Mouse (Mus musculus) testis, postnatal 10 days (tissue): ENCODE results near the gene Rgs7.

ENCODE experiments used
- DNase-seq: peaks from one replicate; pipeline ENCODE4 v3.0.0; 2021; ENCODE audit warnings: low spot score

Gene Rgs7

DNA sequence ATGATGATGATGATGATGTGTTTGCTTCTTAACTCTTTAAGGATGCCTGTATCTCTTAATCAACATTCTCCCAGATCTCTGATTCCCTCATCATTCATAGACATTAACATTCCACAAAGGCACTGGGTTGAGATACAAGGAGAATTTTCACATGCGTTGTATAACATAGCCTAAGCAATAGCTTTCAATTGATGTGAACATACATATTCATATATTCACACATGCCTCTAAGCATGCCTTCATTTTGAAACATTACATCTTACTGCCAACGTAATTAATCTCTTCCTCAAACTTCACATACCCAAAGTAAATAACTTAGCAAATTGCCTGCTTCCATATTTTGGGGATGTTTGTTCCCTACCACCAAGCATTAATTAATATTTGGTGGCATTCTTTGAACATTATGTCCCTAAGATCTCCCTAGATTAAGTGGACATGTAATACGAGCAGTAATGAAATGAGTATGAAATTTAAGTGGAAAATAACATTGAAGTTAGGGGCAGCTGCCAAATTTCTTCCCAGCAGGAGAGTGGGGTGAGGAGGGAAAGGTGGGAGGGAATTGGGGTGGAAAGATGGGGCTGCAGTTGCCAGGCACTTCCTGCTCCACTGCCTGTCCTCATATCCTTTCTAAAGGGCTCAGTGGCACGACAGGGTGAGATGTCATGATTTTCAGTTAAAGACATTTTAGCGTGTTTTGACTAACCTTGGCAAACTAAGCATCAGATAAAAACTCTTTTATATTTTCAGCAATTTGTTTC is 317.2 kb downstream of the Rgs7 start:
- DNase-seq: no peak

DNA sequence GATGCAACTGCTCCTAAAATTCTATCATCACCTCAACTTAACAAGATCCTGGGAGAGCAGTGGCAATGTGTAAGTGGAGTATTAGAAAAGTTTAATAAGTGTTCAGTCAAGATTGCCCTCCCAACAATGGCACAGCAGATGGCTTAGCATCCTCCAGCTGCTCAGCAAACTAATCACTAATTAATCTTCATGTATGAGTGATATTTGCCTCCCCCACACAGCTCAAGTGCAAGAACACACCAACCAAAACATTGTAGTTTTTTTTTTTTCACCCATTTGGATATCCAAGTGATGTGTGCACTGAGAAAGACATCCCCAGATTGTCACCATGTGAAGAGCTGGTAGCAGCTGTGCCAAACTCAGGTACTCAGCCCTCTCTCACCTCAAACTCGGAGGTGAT is 336.8 kb downstream of the Rgs7 start:
- no peak for DNase-seq

- DNase-seq: no peak
These were observed 349.2 kb downstream of the Rgs7 start for GRCm38 (mm10) chr1:175143051-175143450.

- DNase-seq: no peak
These were observed 363.8 kb downstream of the Rgs7 start for GRCm38 (mm10) chr1:175128525-175128924.

DNA sequence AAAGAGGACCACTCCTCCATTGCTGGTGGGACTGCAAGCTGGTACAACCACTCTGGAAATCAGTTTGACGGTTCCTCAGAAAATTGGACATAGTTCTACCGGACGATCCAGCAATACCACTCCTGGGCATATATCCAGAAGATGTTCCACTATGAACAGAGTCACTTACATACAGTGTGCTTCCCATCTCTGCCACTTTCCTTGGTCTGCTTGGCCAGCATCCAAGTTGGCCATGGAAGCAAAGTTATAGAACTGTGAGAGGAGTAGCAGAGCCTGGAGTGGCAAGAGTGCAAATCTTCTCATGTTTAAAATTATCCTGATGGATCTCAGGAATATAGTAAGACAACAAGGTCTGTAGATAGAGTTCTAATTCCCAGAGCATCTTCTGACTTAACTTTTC is 367.9 kb downstream of the Rgs7 start:
- no peak for DNase-seq

- peak; percentile 49 for DNase-seq
These were observed 373.3 kb downstream of the Rgs7 start for GRCm38 (mm10) chr1:175118904-175119555.

- no peak for DNase-seq
These were observed 383.9 kb downstream of the Rgs7 start for GRCm38 (mm10) chr1:175108270-175108860.

GRCm38 (mm10) chr1:175106315-175106714 is 386.0 kb downstream of the Rgs7 start:
- no peak for DNase-seq

GRCm38 (mm10) chr1:175105426-175105825 is 386.9 kb downstream of the Rgs7 start:
- no peak for DNase-seq

DNA sequence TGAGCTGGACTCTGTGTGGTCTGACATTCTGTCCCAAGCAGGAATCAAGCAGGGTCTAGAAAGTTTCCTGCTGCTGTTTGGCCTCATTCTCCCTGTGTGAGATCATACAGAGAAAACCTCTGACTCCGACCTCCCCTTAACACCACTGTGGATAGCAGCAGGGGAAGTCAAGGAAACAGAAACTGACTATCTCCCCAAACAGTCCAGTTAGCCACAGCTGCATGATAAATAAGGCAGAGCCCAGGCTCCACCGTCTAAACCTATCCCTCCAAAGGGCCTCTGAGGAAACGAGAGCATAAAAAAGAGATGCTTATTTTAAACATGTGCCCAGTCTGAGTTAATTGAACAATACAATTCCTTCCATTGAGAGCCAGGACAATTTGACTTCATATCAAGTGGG is 395.3 kb downstream of the Rgs7 start:
- no peak for DNase-seq

GRCm38 (mm10) chr1:175082104-175082503 is 410.2 kb downstream of the Rgs7 start:
- DNase-seq: no peak

DNA sequence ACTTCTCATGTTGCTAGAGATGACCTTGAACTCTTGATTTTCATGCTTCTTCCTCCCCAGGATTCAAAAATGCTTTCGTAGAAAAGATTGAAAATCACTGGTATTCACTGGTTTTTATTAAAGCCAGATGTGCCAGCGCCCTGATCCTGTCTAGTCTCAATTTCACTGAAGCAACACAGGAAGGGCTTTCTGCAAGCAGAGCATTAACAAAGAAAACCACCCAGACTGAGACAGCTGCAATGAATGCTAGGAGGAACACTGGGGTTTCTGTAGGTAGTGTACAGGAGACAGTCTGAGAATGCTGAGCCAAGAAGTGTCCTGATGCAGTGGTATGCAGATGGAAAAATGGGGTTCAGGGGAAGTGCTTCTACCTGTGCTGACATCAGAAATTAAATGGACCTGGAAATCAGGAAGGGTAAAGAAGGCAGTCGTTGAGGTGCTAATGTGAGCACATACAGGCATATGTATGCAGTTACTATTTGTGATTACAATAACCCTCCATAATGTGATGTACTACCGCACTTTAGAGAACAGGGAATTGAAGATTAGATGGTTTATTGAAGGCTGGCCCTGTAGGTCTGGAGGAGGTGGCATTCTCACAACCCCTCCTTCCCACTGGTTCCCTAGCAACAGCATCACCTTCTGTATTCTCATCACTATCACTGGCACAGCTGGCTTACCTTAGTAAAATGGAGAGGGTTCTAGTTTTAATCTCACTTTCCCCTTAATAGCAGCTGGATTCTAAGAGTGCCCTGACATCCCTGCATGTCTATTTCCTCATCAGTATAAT is 412.3 kb downstream of the Rgs7 start:
- no peak for DNase-seq

- DNase-seq: no peak
These were observed 418.6 kb downstream of the Rgs7 start for GRCm38 (mm10) chr1:175073500-175074232.

DNA sequence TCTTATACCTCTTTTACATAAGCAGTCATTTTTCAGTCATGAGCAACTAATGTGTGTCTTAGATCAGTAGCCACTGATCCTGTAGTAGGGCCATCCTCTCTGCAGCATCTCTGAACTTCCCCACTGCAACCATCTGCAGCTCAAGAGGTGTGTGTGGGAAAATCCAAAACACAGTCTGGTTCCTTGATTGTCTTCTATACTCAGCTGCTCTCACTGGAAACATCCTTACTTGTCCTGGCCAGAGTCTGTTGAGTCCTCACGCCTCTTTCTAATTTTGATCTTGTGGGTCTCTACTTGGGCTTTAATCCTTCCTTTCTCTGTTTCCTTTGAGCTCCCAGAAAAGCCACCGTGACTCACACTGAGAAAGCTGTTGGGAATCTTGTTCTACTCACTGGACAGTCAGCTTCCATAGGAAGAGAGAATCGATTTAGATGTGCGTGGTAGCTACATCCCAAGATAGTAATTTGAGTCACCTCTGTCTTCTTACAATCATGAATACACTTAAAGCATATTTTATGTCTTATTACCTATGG is 422.5 kb downstream of the Rgs7 start:
- no peak for DNase-seq

GRCm38 (mm10) chr1:175049121-175049520 is 443.2 kb downstream of the Rgs7 start:
- DNase-seq: no peak

GRCm38 (mm10) chr1:175041167-175041817 is 451.0 kb downstream of the Rgs7 start:
- peak; percentile 63 for DNase-seq

GRCm38 (mm10) chr1:175040038-175040437 is 452.3 kb downstream of the Rgs7 start:
- no peak for DNase-seq

GRCm38 (mm10) chr1:175039567-175039966 is 452.7 kb downstream of the Rgs7 start:
- DNase-seq: no peak

GRCm38 (mm10) chr1:175035461-175035860 is 456.8 kb downstream of the Rgs7 start:
- DNase-seq: no peak

DNA sequence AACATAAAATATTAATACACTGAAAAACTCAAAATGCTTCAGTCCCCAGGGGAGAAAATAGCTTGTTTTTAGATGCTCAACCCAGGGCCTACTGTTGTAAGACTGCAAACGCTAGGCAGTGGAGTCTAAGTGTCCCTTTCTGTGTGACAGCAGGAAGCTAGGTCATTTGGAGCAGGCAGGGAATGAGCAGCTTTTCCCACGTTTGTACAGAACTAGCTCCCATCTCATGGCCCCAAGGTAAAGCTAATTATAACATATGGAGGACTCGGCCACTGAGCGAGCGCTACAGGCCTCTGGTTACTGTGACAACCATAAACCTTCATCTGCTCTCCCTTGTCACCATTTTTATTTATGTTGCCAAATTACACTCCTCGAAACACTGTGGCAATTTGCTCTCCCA is 460.3 kb downstream of the Rgs7 start:
- DNase-seq: no peak

- DNase-seq: no peak
These were observed 463.5 kb downstream of the Rgs7 start for GRCm38 (mm10) chr1:175028716-175029204.
